Mouse (Mus musculus) lung, embryonic 15.5 days (tissue): ENCODE results near the gene Tenm4. TPM values are rescaled to one million over a fixed set of nuclear protein-coding genes. Genes with fewer than 3 reads are reported as not detected.

Experiments used
- ATAC-seq: fragments of 200-750 bp; cut with Nextera tagmentation; 2 replicates; pipeline ENCODE4 v1.8.0; 2017; ENCODE audit warnings: moderate number of reproducible peaks, borderline replicate concordance; ENCODE audit not compliant: low FRiP score, low TSS enrichment; ENCODE audit errors: extremely low read depth
- H3K27ac ChIP-seq: fragments of 300-500 bp; sonication (generic); 2 replicates; pipeline ENCODE4 v1.5.1; 2015; ENCODE audit warnings: moderate library complexity, mild to moderate bottlenecking, inconsistent platforms
- H3K27me3 ChIP-seq: fragments of 300-500 bp; sonication (generic); 2 replicates; pipeline ENCODE4 v1.6.1; 2015; ENCODE audit warnings: inconsistent platforms
- H3K36me3 ChIP-seq: fragments of 300-500 bp; sonication (generic); 2 replicates; pipeline ENCODE4 v1.6.1; 2015; ENCODE audit warnings: inconsistent platforms
- H3K4me1 ChIP-seq: fragments of 300-500 bp; sonication (generic); 2 replicates; pipeline ENCODE4 v1.6.1; 2015; ENCODE audit warnings: inconsistent platforms
- H3K4me2 ChIP-seq: fragments of 300-500 bp; sonication (generic); 2 replicates; pipeline ENCODE4 v1.6.1; 2015; ENCODE audit warnings: inconsistent platforms, mild to moderate bottlenecking, moderate library complexity
- H3K4me3 ChIP-seq: fragments of 300-500 bp; sonication (generic); 2 replicates; pipeline ENCODE4 v1.5.1; 2015; ENCODE audit warnings: mild to moderate bottlenecking, inconsistent platforms
- H3K9ac ChIP-seq: fragments of 300-500 bp; sonication (generic); 2 replicates; pipeline ENCODE4 v1.6.1; 2015; ENCODE audit warnings: inconsistent platforms
- H3K9me3 ChIP-seq: fragments of 300-500 bp; sonication (generic); 2 replicates; pipeline ENCODE4 v1.6.1; 2016; ENCODE audit warnings: inconsistent platforms
- WGBS: fragments of 180-500 bp; shearing (Covaris S2); methylation state at CpG from one replicate; pipeline ENCODE4 v1.1.7; 2015; 5-methylcytosine and 5-hydroxymethylcytosine counted together
- polyA plus RNA-seq: library from polyadenylated mRNA; unstranded; fragments of >200 nt; fragmentation: Nextera tagmentation; extraction: Ambion mirVana; gene quantifications from 2 replicates; pipeline ENCODE4 v1.2.1, GENCODE M21; 2015

Tenm4 gene
- polyA plus RNA-seq, 1 experiment from 2014 or later = 22.1 TPM

- ATAC-seq = no peak
- 56% methylated on average over 2 of the region's 2 CpGs for WGBS
- H3K4me2 ChIP-seq = no peak overlapping the region
- H3K36me3 ChIP-seq = peaks cover 4% of the 10 kb centered on the region
- no peak overlapping the region for H3K9ac ChIP-seq
- H3K9me3 ChIP-seq = no peaks in the 10 kb centered on the region
- no peak overlapping the region for H3K4me3 ChIP-seq
- H3K4me1 ChIP-seq = peaks cover 19% of the 10 kb centered on the region
- no peaks in the 10 kb centered on the region for H3K27me3 ChIP-seq
- H3K27ac ChIP-seq = no peak overlapping the region
Observed at GRCm38 (mm10) chr7:96835313-96835712, 664.3 kb downstream of the Tenm4 start.

- no peak overlapping the region for H3K4me2 ChIP-seq
- H3K27me3 ChIP-seq = no peaks in the 10 kb centered on the region
- no peak for ATAC-seq
- no peak overlapping the region for H3K27ac ChIP-seq
- no peak overlapping the region for H3K4me3 ChIP-seq
- peaks cover 4% of the 10 kb centered on the region for H3K36me3 ChIP-seq
- H3K9me3 ChIP-seq = no peaks in the 10 kb centered on the region
- H3K4me1 ChIP-seq = peaks cover 23% of the 10 kb centered on the region
- 84% methylated on average over 8 of the region's 8 CpGs for WGBS
- no peak overlapping the region for H3K9ac ChIP-seq
Observed at GRCm38 (mm10) chr7:96838271-96838841, 667.3 kb downstream of the Tenm4 start.

- Histone ChIP-seq H3K4me3 (no peak overlapping the region), H3K27me3 (no peaks in the 10 kb centered on the region), H3K27ac (no peak overlapping the region), H3K4me1 (peaks cover 26% of the 10 kb centered on the region), H3K36me3 (peaks cover 4% of the 10 kb centered on the region), H3K4me2 (no peak overlapping the region), H3K9me3 (no peaks in the 10 kb centered on the region), H3K9ac (no peak overlapping the region)
- 89% methylated on average over 4 of the region's 4 CpGs for WGBS
- ATAC-seq = no peak
Observed at GRCm38 (mm10) chr7:96838926-96839325, 667.9 kb downstream of the Tenm4 start.

GRCm38 (mm10) chr7:96839586-96839985 is 668.5 kb downstream of the Tenm4 start:
- H3K4me2 ChIP-seq = no peak overlapping the region
- H3K4me3 ChIP-seq = no peak overlapping the region
- peaks cover 26% of the 10 kb centered on the region for H3K4me1 ChIP-seq
- peaks cover 4% of the 10 kb centered on the region for H3K36me3 ChIP-seq
- 80% methylated on average over 4 of the region's 4 CpGs for WGBS
- no peak overlapping the region for H3K9ac ChIP-seq
- ATAC-seq = no peak
- H3K27me3 ChIP-seq = no peaks in the 10 kb centered on the region
- no peaks in the 10 kb centered on the region for H3K9me3 ChIP-seq
- H3K27ac ChIP-seq = no peak overlapping the region

GRCm38 (mm10) chr7:96842477-96843255 is 671.6 kb downstream of the Tenm4 start:
- ATAC-seq = peak; percentile 45
- Histone ChIP-seq H3K9me3 (no peaks in the 10 kb centered on the region), H3K4me1 (peaks cover 33% of the 10 kb centered on the region), H3K4me2 (no peak overlapping the region), H3K9ac (no peak overlapping the region), H3K27ac (peak overlapping the region; percentile 92), H3K27me3 (no peaks in the 10 kb centered on the region), H3K4me3 (no peak overlapping the region), H3K36me3 (peaks cover 4% of the 10 kb centered on the region)
- 46% methylated on average over 12 of the region's 12 CpGs for WGBS

GRCm38 (mm10) chr7:96844104-96844894 is 673.3 kb downstream of the Tenm4 start:
- peaks cover 33% of the 10 kb centered on the region for H3K4me1 ChIP-seq
- no peaks in the 10 kb centered on the region for H3K9me3 ChIP-seq
- no peaks in the 10 kb centered on the region for H3K27me3 ChIP-seq
- H3K36me3 ChIP-seq = 0 out of 2 replicates have a peak, but pooled peaks cover 3% of the 10 kb centered on the region
- H3K9ac ChIP-seq = no peak overlapping the region
- no peak overlapping the region for H3K4me2 ChIP-seq
- 27% methylated on average over 8 of the region's 8 CpGs for WGBS
- H3K4me3 ChIP-seq = no peak overlapping the region
- H3K27ac ChIP-seq = peak overlapping the region; percentile 92
- peak; percentile 88 for ATAC-seq

- Histone ChIP-seq H3K4me3 (no peak overlapping the region), H3K27me3 (no peaks in the 10 kb centered on the region), H3K36me3 (0 out of 2 replicates have a peak, but pooled peaks cover 3% of the 10 kb centered on the region), H3K9ac (no peak overlapping the region), H3K4me2 (no peak overlapping the region), H3K27ac (no peak overlapping the region), H3K4me1 (no peaks in the 10 kb centered on the region), H3K9me3 (no peaks in the 10 kb centered on the region)
- ATAC-seq = no peak
- 82% methylated on average over 2 of the region's 2 CpGs for WGBS
Observed at GRCm38 (mm10) chr7:96852781-96853180, 681.7 kb downstream of the Tenm4 start.

- no peak for ATAC-seq
- Histone ChIP-seq H3K4me2 (no peak overlapping the region), H3K4me1 (peaks cover 9% of the 10 kb centered on the region), H3K36me3 (no peaks in the 10 kb centered on the region), H3K27ac (no peak overlapping the region), H3K9ac (no peak overlapping the region), H3K27me3 (no peaks in the 10 kb centered on the region), H3K4me3 (no peak overlapping the region), H3K9me3 (no peaks in the 10 kb centered on the region)
- 81% methylated on average over 5 of the region's 5 CpGs for WGBS
Observed at GRCm38 (mm10) chr7:96855867-96856406, 684.9 kb downstream of the Tenm4 start.

GRCm38 (mm10) chr7:96856518-96856917 is 685.5 kb downstream of the Tenm4 start:
- Histone ChIP-seq H3K9me3 (no peaks in the 10 kb centered on the region), H3K4me1 (peaks cover 9% of the 10 kb centered on the region), H3K27ac (no peak overlapping the region), H3K36me3 (no peaks in the 10 kb centered on the region), H3K9ac (no peak overlapping the region), H3K4me3 (no peak overlapping the region), H3K27me3 (no peaks in the 10 kb centered on the region), H3K4me2 (no peak overlapping the region)
- no peak for ATAC-seq
- 49% methylated on average over 4 of the region's 4 CpGs for WGBS

GRCm38 (mm10) chr7:96859077-96859476 is 688.0 kb downstream of the Tenm4 start:
- H3K9ac ChIP-seq = no peak overlapping the region
- H3K4me2 ChIP-seq = no peak overlapping the region
- H3K27me3 ChIP-seq = no peaks in the 10 kb centered on the region
- no peak overlapping the region for H3K4me3 ChIP-seq
- 70% methylated on average over 2 of the region's 2 CpGs for WGBS
- H3K4me1 ChIP-seq = peaks cover 9% of the 10 kb centered on the region
- no peaks in the 10 kb centered on the region for H3K36me3 ChIP-seq
- no peaks in the 10 kb centered on the region for H3K9me3 ChIP-seq
- H3K27ac ChIP-seq = no peak overlapping the region
- ATAC-seq = no peak

GRCm38 (mm10) chr7:96859684-96860083 is 688.6 kb downstream of the Tenm4 start:
- H3K9ac ChIP-seq = no peak overlapping the region
- 66% methylated on average over 5 of the region's 5 CpGs for WGBS
- ATAC-seq = no peak
- no peaks in the 10 kb centered on the region for H3K9me3 ChIP-seq
- no peak overlapping the region for H3K27ac ChIP-seq
- H3K27me3 ChIP-seq = no peaks in the 10 kb centered on the region
- no peak overlapping the region for H3K4me3 ChIP-seq
- no peak overlapping the region for H3K4me2 ChIP-seq
- H3K4me1 ChIP-seq = peaks cover 9% of the 10 kb centered on the region
- no peaks in the 10 kb centered on the region for H3K36me3 ChIP-seq
